Mouse (Mus musculus) hindbrain, embryonic 13.5 days (tissue): ENCODE results near the gene Sdf4. TPM values are rescaled to one million over a fixed set of nuclear protein-coding genes. Genes with fewer than 3 reads are reported as not detected.

Experiments
- ATAC-seq: fragments of 200-750 bp; cut with Nextera tagmentation; 2 replicates; pipeline ENCODE4 v1.8.0; 2017; ENCODE audit warnings: moderate TSS enrichment; ENCODE audit not compliant: low FRiP score
- H3K27ac ChIP-seq: fragments of 300-500 bp; sonication (generic); 2 replicates; pipeline ENCODE4 v1.5.1; 2015; ENCODE audit warnings: inconsistent platforms, mild to moderate bottlenecking, moderate library complexity
- H3K27me3 ChIP-seq: fragments of 300-500 bp; sonication (generic); 2 replicates; pipeline ENCODE4 v1.6.1; 2015; ENCODE audit warnings: mild to moderate bottlenecking, inconsistent platforms
- H3K36me3 ChIP-seq: fragments of 300-500 bp; sonication (generic); 2 replicates; pipeline ENCODE4 v1.6.1; 2015; ENCODE audit warnings: mild to moderate bottlenecking, inconsistent platforms
- H3K4me1 ChIP-seq: fragments of 300-500 bp; sonication (generic); replicated peaks from 2 replicates; pipeline ENCODE4 v1.6.1; 2015; ENCODE audit warnings: inconsistent platforms
- H3K4me2 ChIP-seq: fragments of 300-500 bp; sonication (generic); 2 replicates; pipeline ENCODE4 v1.6.1; 2015; ENCODE audit warnings: inconsistent platforms, mild to moderate bottlenecking, moderate library complexity
- H3K4me3 ChIP-seq: fragments of 300-500 bp; sonication (generic); 2 replicates; pipeline ENCODE4 v1.5.1; 2015; ENCODE audit warnings: mild to moderate bottlenecking, inconsistent platforms
- H3K9ac ChIP-seq: fragments of 300-500 bp; sonication (generic); 2 replicates; pipeline ENCODE4 v1.6.1; 2015; ENCODE audit warnings: mild to moderate bottlenecking, inconsistent platforms
- H3K9me3 ChIP-seq: fragments of 300-500 bp; sonication (generic); 2 replicates; pipeline ENCODE4 v1.6.1; 2016; ENCODE audit warnings: inconsistent platforms
- WGBS: fragments of 180-500 bp; shearing (Covaris S2); methylation state at CpG from one replicate; pipeline ENCODE4 v1.1.7; 2015; 5-methylcytosine and 5-hydroxymethylcytosine counted together
- polyA plus RNA-seq: library from polyadenylated mRNA; unstranded; fragments of >200 nt; fragmentation: Nextera tagmentation; extraction: Ambion mirVana; gene quantifications from 2 replicates; pipeline ENCODE4 v1.2.1, GENCODE M21; 2015

Gene Sdf4
- polyA plus RNA-seq, 1 experiment from 2014 or later: 126 TPM

- H3K4me2 ChIP-seq: no peak overlapping the region
- peaks cover 7% of the 10 kb centered on the region for H3K36me3 ChIP-seq
- H3K4me3 ChIP-seq: no peak overlapping the region
- no peak overlapping the region for H3K9ac ChIP-seq
- H3K9me3 ChIP-seq: no peaks in the 10 kb centered on the region
- ATAC-seq: no peak
- peaks cover 42% of the 10 kb centered on the region for H3K4me1 ChIP-seq
- WGBS: 46% methylated on average over 6 of the region's 6 CpGs
- peaks cover 29% of the 10 kb centered on the region for H3K27me3 ChIP-seq
- no peak overlapping the region for H3K27ac ChIP-seq
Measured at GRCm38 (mm10) chr4:156033476-156034119, 40.9 kb downstream of the Sdf4 start.

- Histone ChIP-seq H3K4me1 (peaks cover 42% of the 10 kb centered on the region), H3K27me3 (peaks cover 29% of the 10 kb centered on the region), H3K4me2 (peak overlapping the region; percentile 49; the same call in 1 of the 2 replicates), H3K9me3 (no peaks in the 10 kb centered on the region), H3K4me3 (peak overlapping the region; percentile 28; the same call in 1 of the 2 replicates), H3K36me3 (peaks cover 3% of the 10 kb centered on the region), H3K27ac (no peak overlapping the region), H3K9ac (no peak overlapping the region)
- WGBS: 56% methylated on average over 4 of the region's 4 CpGs
- no peak for ATAC-seq
Measured at GRCm38 (mm10) chr4:156034301-156034700, 41.6 kb downstream of the Sdf4 start.

- H3K9ac ChIP-seq: peak overlapping the region; percentile 49; the same call in 1 of the 2 replicates
Measured at GRCm38 (mm10) chr4:156034901-156035300, 42.2 kb downstream of the Sdf4 start.

GRCm38 (mm10) chr4:156044754-156045153, 52.1 kb downstream of the Sdf4 start:
- Histone ChIP-seq H3K9ac (no peak overlapping the region), H3K9me3 (no peaks in the 10 kb centered on the region), H3K27me3 (0 out of 2 replicates have a peak, but pooled peaks cover 2% of the 10 kb centered on the region), H3K36me3 (no peaks in the 10 kb centered on the region), H3K4me3 (no peak overlapping the region), H3K27ac (no peak overlapping the region), H3K4me2 (no peak overlapping the region), H3K4me1 (no peaks in the 10 kb centered on the region)
- WGBS: 74% methylated on average over 5 of the region's 5 CpGs
- no peak for ATAC-seq

More at GRCm38 (mm10) chr4:156034901-156035300, 42.2 kb downstream of the Sdf4 start:
- no peak for ATAC-seq
- Histone ChIP-seq H3K9me3 (no peaks in the 10 kb centered on the region), H3K36me3 (no peaks in the 10 kb centered on the region), H3K4me1 (peaks cover 42% of the 10 kb centered on the region), H3K27ac (no peak overlapping the region), H3K27me3 (peaks cover 29% of the 10 kb centered on the region), H3K4me3 (peak overlapping the region; percentile 28), H3K4me2 (peak overlapping the region; percentile 49)
- WGBS: 3% methylated on average over 25 of the region's 25 CpGs

GRCm38 (mm10) chr4:156049779-156050178, 57.1 kb downstream of the Sdf4 start:
- H3K27me3 ChIP-seq: 0 out of 2 replicates have a peak, but pooled peaks cover under 1% of the 10 kb centered on the region
- WGBS: 84% methylated on average over 3 of the region's 3 CpGs
- H3K4me1 ChIP-seq: no peaks in the 10 kb centered on the region
- no peak overlapping the region for H3K9ac ChIP-seq
- no peak overlapping the region for H3K4me2 ChIP-seq
- no peak for ATAC-seq
- no peaks in the 10 kb centered on the region for H3K36me3 ChIP-seq
- H3K4me3 ChIP-seq: no peak overlapping the region
- H3K27ac ChIP-seq: no peak overlapping the region
- no peaks in the 10 kb centered on the region for H3K9me3 ChIP-seq

- ATAC-seq: no peak
- H3K27ac ChIP-seq: no peak overlapping the region
- H3K9ac ChIP-seq: no peak overlapping the region
- 77% methylated on average over 6 of the region's 6 CpGs for WGBS
- no peak overlapping the region for H3K4me2 ChIP-seq
- H3K9me3 ChIP-seq: no peaks in the 10 kb centered on the region
- H3K4me3 ChIP-seq: no peak overlapping the region
- H3K4me1 ChIP-seq: no peaks in the 10 kb centered on the region
- H3K27me3 ChIP-seq: 0 out of 2 replicates have a peak, but pooled peaks cover 2% of the 10 kb centered on the region
- no peaks in the 10 kb centered on the region for H3K36me3 ChIP-seq
Measured at GRCm38 (mm10) chr4:156050391-156050980, 57.8 kb downstream of the Sdf4 start.

- H3K27me3 ChIP-seq: 0 out of 2 replicates have a peak, but pooled peaks cover 2% of the 10 kb centered on the region
- H3K4me3 ChIP-seq: no peak overlapping the region
- no peak overlapping the region for H3K9ac ChIP-seq
- no peak overlapping the region for H3K4me2 ChIP-seq
- no peaks in the 10 kb centered on the region for H3K4me1 ChIP-seq
- no peaks in the 10 kb centered on the region for H3K36me3 ChIP-seq
- ATAC-seq: no peak
- no peak overlapping the region for H3K27ac ChIP-seq
- no peaks in the 10 kb centered on the region for H3K9me3 ChIP-seq
- 86% methylated on average over 4 of the region's 4 CpGs for WGBS
Measured at GRCm38 (mm10) chr4:156053113-156053512, 60.4 kb downstream of the Sdf4 start.

- H3K9me3 ChIP-seq: no peaks in the 10 kb centered on the region
- no peak overlapping the region for H3K27ac ChIP-seq
- no peaks in the 10 kb centered on the region for H3K36me3 ChIP-seq
- 0 out of 2 replicates have a peak, but pooled peaks cover 6% of the 10 kb centered on the region for H3K27me3 ChIP-seq
- H3K9ac ChIP-seq: no peak overlapping the region
- whole genome bisulfite sequencing: 91% methylated on average over 4 of the region's 4 CpGs
- H3K4me2 ChIP-seq: no peak overlapping the region
- no peaks in the 10 kb centered on the region for H3K4me1 ChIP-seq
- no peak for ATAC-seq
- no peak overlapping the region for H3K4me3 ChIP-seq
Measured at GRCm38 (mm10) chr4:156054130-156054529, 61.5 kb downstream of the Sdf4 start.

- no peaks in the 10 kb centered on the region for H3K36me3 ChIP-seq
- no peaks in the 10 kb centered on the region for H3K4me1 ChIP-seq
- H3K27ac ChIP-seq: no peak overlapping the region
- 0 out of 2 replicates have a peak, but pooled peaks cover 6% of the 10 kb centered on the region for H3K27me3 ChIP-seq
- no peak overlapping the region for H3K9ac ChIP-seq
- WGBS: 96% methylated on average over 6 of the region's 6 CpGs
- no peaks in the 10 kb centered on the region for H3K9me3 ChIP-seq
- no peak for ATAC-seq
- no peak overlapping the region for H3K4me2 ChIP-seq
- H3K4me3 ChIP-seq: no peak overlapping the region
Measured at GRCm38 (mm10) chr4:156054606-156055005, 61.9 kb downstream of the Sdf4 start.

GRCm38 (mm10) chr4:156055173-156055572, 62.5 kb downstream of the Sdf4 start:
- Histone ChIP-seq H3K4me1 (no peaks in the 10 kb centered on the region), H3K4me3 (no peak overlapping the region), H3K27ac (no peak overlapping the region), H3K9ac (no peak overlapping the region), H3K9me3 (no peaks in the 10 kb centered on the region), H3K36me3 (no peaks in the 10 kb centered on the region), H3K27me3 (0 out of 2 replicates have a peak, but pooled peaks cover 6% of the 10 kb centered on the region), H3K4me2 (no peak overlapping the region)
- WGBS: 91% methylated on average over 5 of the region's 5 CpGs
- ATAC-seq: no peak

GRCm38 (mm10) chr4:156057702-156058101, 65.0 kb downstream of the Sdf4 start:
- H3K4me2 ChIP-seq: no peak overlapping the region
- H3K27ac ChIP-seq: no peak overlapping the region
- no peak overlapping the region for H3K4me3 ChIP-seq
- ATAC-seq: no peak
- 0 out of 2 replicates have a peak, but pooled peaks cover 6% of the 10 kb centered on the region for H3K27me3 ChIP-seq
- no peaks in the 10 kb centered on the region for H3K36me3 ChIP-seq
- H3K9ac ChIP-seq: no peak overlapping the region
- H3K9me3 ChIP-seq: no peaks in the 10 kb centered on the region
- H3K4me1 ChIP-seq: no peaks in the 10 kb centered on the region
- WGBS: 75% methylated on average over 10 of the region's 10 CpGs

GRCm38 (mm10) chr4:156058826-156059225, 66.2 kb downstream of the Sdf4 start:
- no peak for ATAC-seq
- 74% methylated on average over 9 of the region's 9 CpGs for WGBS
- Histone ChIP-seq H3K27me3 (0 out of 2 replicates have a peak, but pooled peaks cover 6% of the 10 kb centered on the region), H3K4me3 (no peak overlapping the region), H3K9ac (no peak overlapping the region), H3K4me1 (peaks cover 2% of the 10 kb centered on the region), H3K27ac (no peak overlapping the region), H3K4me2 (no peak overlapping the region), H3K36me3 (no peaks in the 10 kb centered on the region), H3K9me3 (no peaks in the 10 kb centered on the region)
